Mouse (Mus musculus): ENCODE measurements around the gene C8g. TPM values are rescaled to one million over a fixed set of nuclear protein-coding genes. Genes with fewer than 3 reads are reported as not detected.

C8g gene
- total and polyA plus RNA-seq, 2 experiments from 2014 or later: 1.6 to 2.4 TPM

- peak overlapping the region; percentile 77 for H3K4me3 ChIP-seq (ENCODE audit: low read depth, low read length)
- H3K9ac ChIP-seq (replicated peaks; ENCODE audit: low read depth, low read length): peak overlapping the region; percentile 76
- DNase-seq (ENCODE audit: low spot score): peak; percentile 50
- H3K27ac ChIP-seq (ENCODE audit: low read depth): peak overlapping the region; percentile 77
- TF ChIP-seq EP300 (IDR thresholded peaks at IDR 0.05; ENCODE audit: low read depth): no peak
- TF ChIP-seq CTCF (IDR thresholded peaks at IDR 0.05; ENCODE audit: low read depth): no peak
- H3K4me1 ChIP-seq (ENCODE audit: control insufficient read depth, insufficient read depth): peaks cover 10% of the 10 kb centered on the region
- H3K36me3 ChIP-seq (replicated peaks; ENCODE audit: control insufficient read depth, insufficient read depth, low read length): 0 out of 2 replicates have a peak, but pooled peaks cover 3% of the 10 kb centered on the region
- peak; percentile 73 for ATAC-seq (ENCODE audit: insufficient read depth, low read depth)
- no peaks in the 10 kb centered on the region for H3K9me3 ChIP-seq (replicated peaks; ENCODE audit: control insufficient read depth, low read length)
- peak overlapping the region; percentile 77 for H3K4me2 ChIP-seq (ENCODE audit: low read depth, low read length)
- H3K27me3 ChIP-seq (ENCODE audit: control insufficient read depth, insufficient read depth, low read length): no peaks in the 10 kb centered on the region
- WGBS: 5% methylated on average over 37 of the region's 43 CpGs
Observed at GRCm38 (mm10) chr2:25545996-25546810, 44.7 kb upstream of the C8g start.

GRCm38 (mm10) chr2:25541644-25542367 is 40.3 kb upstream of the C8g start:
- Histone ChIP-seq H3K9ac (replicated peaks; ENCODE audit: low read depth, low read length) (no peak overlapping the region), H3K27me3 (ENCODE audit: control insufficient read depth, insufficient read depth, low read length) (no peaks in the 10 kb centered on the region), H3K4me1 (ENCODE audit: control insufficient read depth, insufficient read depth) (peaks cover 10% of the 10 kb centered on the region), H3K36me3 (replicated peaks; ENCODE audit: control insufficient read depth, insufficient read depth, low read length) (peaks cover 23% of the 10 kb centered on the region), H3K9me3 (replicated peaks; ENCODE audit: control insufficient read depth, low read length) (no peaks in the 10 kb centered on the region), H3K4me2 (ENCODE audit: low read depth, low read length) (no peak overlapping the region), H3K4me3 (ENCODE audit: low read depth, low read length) (no peak overlapping the region), H3K27ac (ENCODE audit: low read depth) (no peak overlapping the region)
- ATAC-seq (ENCODE audit: insufficient read depth, low read depth) (no peak), DNase-seq (ENCODE audit: low spot score) (no peak)
- TF ChIP-seq CTCF (IDR thresholded peaks at IDR 0.05; ENCODE audit: low read depth) (no peak), EP300 (IDR thresholded peaks at IDR 0.05; ENCODE audit: low read depth) (no peak)
- 88% methylated on average over 10 of the region's 10 CpGs for WGBS

- Histone ChIP-seq H3K4me3 (ENCODE audit: low read depth, low read length) (no peak overlapping the region), H3K27me3 (ENCODE audit: control insufficient read depth, insufficient read depth, low read length) (no peaks in the 10 kb centered on the region), H3K36me3 (replicated peaks; ENCODE audit: control insufficient read depth, insufficient read depth, low read length) (peaks cover 34% of the 10 kb centered on the region), H3K27ac (ENCODE audit: low read depth) (no peak overlapping the region), H3K9ac (replicated peaks; ENCODE audit: low read depth, low read length) (no peak overlapping the region), H3K4me2 (ENCODE audit: low read depth, low read length) (no peak overlapping the region), H3K9me3 (replicated peaks; ENCODE audit: control insufficient read depth, low read length) (no peaks in the 10 kb centered on the region), H3K4me1 (ENCODE audit: control insufficient read depth, insufficient read depth) (peaks cover 8% of the 10 kb centered on the region; the same call in 1 of the 2 replicates)
- 95% methylated on average over 4 of the region's 4 CpGs for WGBS
- DNase-seq (ENCODE audit: low spot score) (no peak), ATAC-seq (ENCODE audit: insufficient read depth, low read depth) (no peak)
- TF ChIP-seq CTCF (IDR thresholded peaks at IDR 0.05; ENCODE audit: low read depth) (no peak), EP300 (IDR thresholded peaks at IDR 0.05; ENCODE audit: low read depth) (no peak)
Observed at GRCm38 (mm10) chr2:25540541-25540948, 39.0 kb upstream of the C8g start.

GRCm38 (mm10) chr2:25536531-25536930 is 35.0 kb upstream of the C8g start:
- ATAC-seq (ENCODE audit: insufficient read depth, low read depth): no peak
- no peak for DNase-seq (ENCODE audit: low spot score)

GRCm38 (mm10) chr2:25534866-25535182 is 33.3 kb upstream of the C8g start:
- peaks cover 68% of the 10 kb centered on the region for H3K36me3 ChIP-seq (replicated peaks; ENCODE audit: control insufficient read depth, insufficient read depth, low read length)
- peak overlapping the region; percentile 56; the same call in 1 of the 2 replicates for H3K27ac ChIP-seq (ENCODE audit: low read depth)
- DNase-seq (ENCODE audit: low spot score) (no peak), ATAC-seq (ENCODE audit: insufficient read depth, low read depth) (no peak)
- peaks cover 11% of the 10 kb centered on the region; the same call in 1 of the 2 replicates for H3K4me1 ChIP-seq (ENCODE audit: control insufficient read depth, insufficient read depth)
- no peak for TF ChIP-seq CTCF (IDR thresholded peaks at IDR 0.05; ENCODE audit: low read depth)
- no peak overlapping the region for H3K4me3 ChIP-seq (ENCODE audit: low read depth, low read length)
- no peak overlapping the region for H3K9ac ChIP-seq (replicated peaks; ENCODE audit: low read depth, low read length)
- H3K27me3 ChIP-seq (ENCODE audit: control insufficient read depth, insufficient read depth, low read length): no peaks in the 10 kb centered on the region
- no peak overlapping the region for H3K4me2 ChIP-seq (ENCODE audit: low read depth, low read length)
- WGBS: 87% methylated on average over 2 of the region's 2 CpGs
- no peaks in the 10 kb centered on the region for H3K9me3 ChIP-seq (replicated peaks; ENCODE audit: control insufficient read depth, low read length)

More at GRCm38 (mm10) chr2:25536531-25536930, 35.0 kb upstream of the C8g start:
- peaks cover 11% of the 10 kb centered on the region; the same call in 1 of the 2 replicates for H3K4me1 ChIP-seq (ENCODE audit: control insufficient read depth, insufficient read depth)
- no peak overlapping the region for H3K4me3 ChIP-seq (ENCODE audit: low read depth, low read length)
- H3K27me3 ChIP-seq (ENCODE audit: control insufficient read depth, insufficient read depth, low read length): no peaks in the 10 kb centered on the region
- no peak overlapping the region for H3K9ac ChIP-seq (replicated peaks; ENCODE audit: low read depth, low read length)
- no peak overlapping the region for H3K4me2 ChIP-seq (ENCODE audit: low read depth, low read length)
- no peaks in the 10 kb centered on the region for H3K9me3 ChIP-seq (replicated peaks; ENCODE audit: control insufficient read depth, low read length)
- TF ChIP-seq EP300 (IDR thresholded peaks at IDR 0.05; ENCODE audit: low read depth) (no peak), CTCF (IDR thresholded peaks at IDR 0.05; ENCODE audit: low read depth) (no peak)
- 48% methylated on average over 8 of the region's 8 CpGs for WGBS
- H3K27ac ChIP-seq (ENCODE audit: low read depth): no peak overlapping the region
- peaks cover 52% of the 10 kb centered on the region for H3K36me3 ChIP-seq (replicated peaks; ENCODE audit: control insufficient read depth, insufficient read depth, low read length)
